Mouse (Mus musculus) spleen, adult 2 months (tissue): ENCODE measurements around the gene Diras1. TPM values are rescaled to one million over a fixed set of nuclear protein-coding genes. Genes with fewer than 3 reads are reported as not detected.
A peak's percentile ranks its signal among the peaks of the same experiment; 100 is the strongest.

Source experiments
- DNase-seq, 2 experiments: peaks; one replicate each; pipeline versions ENCODE4 v3.0.0 to v3.0.0-alpha.2; 2012 to 2021; ENCODE audit warnings: low spot score in 2 of 2, low read depth in 1 of 2
- H3K27ac ChIP-seq: fragments of 200-500 bp; 2 replicates; pipeline ENCODE4 v1.5.1; 2012; ENCODE audit warnings: low read length, inconsistent platforms; ENCODE audit not compliant: insufficient read depth
- H3K27me3 ChIP-seq: fragments of 200-500 bp; 2 replicates; pipeline ENCODE4 v1.6.1; 2012; ENCODE audit warnings: mild to moderate bottlenecking, moderate library complexity, low read length, inconsistent platforms; ENCODE audit not compliant: control insufficient read depth, insufficient read depth
- H3K36me3 ChIP-seq: fragments of 200-500 bp; 2 replicates; pipeline ENCODE4 v1.6.1; 2012; ENCODE audit warnings: mild to moderate bottlenecking, low read length, inconsistent platforms; ENCODE audit not compliant: control insufficient read depth, insufficient read depth
- H3K4me1 ChIP-seq: fragments of 200-500 bp; 2 replicates; pipeline ENCODE4 v1.6.1; 2011; ENCODE audit warnings: inconsistent platforms; ENCODE audit not compliant: control insufficient read depth, insufficient read depth, insufficient read length
- H3K4me3 ChIP-seq: fragments of 200-500 bp; 2 replicates; pipeline ENCODE4 v1.5.1; 2011; ENCODE audit warnings: mild to moderate bottlenecking, inconsistent platforms; ENCODE audit not compliant: insufficient read depth, insufficient read length; ENCODE audit errors: extremely low read depth
- CTCF ChIP-seq: fragments of 200-500 bp; IDR thresholded peaks from 2 replicates; pipeline ENCODE4 v1.5.1; 2011; ENCODE audit warnings: mild to moderate bottlenecking, inconsistent platforms; ENCODE audit not compliant: insufficient read depth, insufficient read length, insufficient replicate concordance; ENCODE audit errors: extremely low read depth
- POLR2A ChIP-seq: fragments of 200-500 bp; IDR thresholded peaks from 2 replicates; pipeline ENCODE4 v1.6.1; 2011; ENCODE audit warnings: low read depth, low read length, inconsistent platforms
- WGBS: fragments of 180-500 bp; shearing (Covaris S2); methylation state at CpG from one replicate; pipeline ENCODE4 v1.1.7; 2018; 5-methylcytosine and 5-hydroxymethylcytosine counted together
- polyA plus RNA-seq: library from polyadenylated mRNA; depleted of rRNA; stranded (reverse); fragments of >200 nt; gene quantifications from 2 replicates; pipeline ENCODE4 v1.2.3, GENCODE M21; 2012

Diras1 gene
- polyA plus RNA-seq, 1 experiment: 0.04 TPM

- 77% methylated on average over 6 of the region's 6 CpGs for WGBS
- Histone ChIP-seq H3K27ac (no peak overlapping the region), H3K4me3 (no peak overlapping the region), H3K4me1 (no peaks in the 10 kb centered on the region), H3K36me3 (no peaks in the 10 kb centered on the region), H3K27me3 (no peaks in the 10 kb centered on the region)
- DNase-seq: no peak
- TF ChIP-seq POLR2A: no peak
- no peak for TF ChIP-seq CTCF
Measured at GRCm38 (mm10) chr10:81010851-81011250, 14.6 kb downstream of the Diras1 start.

GRCm38 (mm10) chr10:81007240-81007639, 18.2 kb downstream of the Diras1 start:
- TF ChIP-seq POLR2A (no peak), CTCF (no peak)
- H3K27ac ChIP-seq: no peak overlapping the region
- H3K4me1 ChIP-seq: no peaks in the 10 kb centered on the region
- WGBS: 54% methylated on average over 7 of the region's 7 CpGs
- DNase-seq: no peak
- H3K36me3 ChIP-seq: no peaks in the 10 kb centered on the region
- H3K4me3 ChIP-seq: no peak overlapping the region
- H3K27me3 ChIP-seq: no peaks in the 10 kb centered on the region

- H3K36me3 ChIP-seq: no peaks in the 10 kb centered on the region
- whole genome bisulfite sequencing: 92% methylated on average over 7 of the region's 7 CpGs
Measured at GRCm38 (mm10) chr10:81006005-81006677, 19.3 kb downstream of the Diras1 start.

GRCm38 (mm10) chr10:81001161-81001560, 24.3 kb downstream of the Diras1 start:
- no peak for DNase-seq
- Histone ChIP-seq H3K4me3 (no peak overlapping the region), H3K27me3 (no peaks in the 10 kb centered on the region), H3K4me1 (peaks cover 3% of the 10 kb centered on the region; the same call in 1 of the 2 replicates), H3K36me3 (no peaks in the 10 kb centered on the region), H3K27ac (no peak overlapping the region)
- no peak for TF ChIP-seq CTCF
- no peak for TF ChIP-seq POLR2A
- WGBS: 78% methylated on average over 10 of the region's 10 CpGs

More at GRCm38 (mm10) chr10:81006005-81006677, 19.3 kb downstream of the Diras1 start:
- Histone ChIP-seq H3K4me1 (no peaks in the 10 kb centered on the region), H3K27ac (no peak overlapping the region), H3K27me3 (no peaks in the 10 kb centered on the region), H3K4me3 (no peak overlapping the region)
- DNase-seq: no peak
- TF ChIP-seq CTCF: no peak
- no peak for TF ChIP-seq POLR2A

- peaks cover 3% of the 10 kb centered on the region; the same call in 1 of the 2 replicates for H3K4me1 ChIP-seq
- no peak overlapping the region for H3K27ac ChIP-seq
- WGBS: 40% methylated on average over 28 of the region's 28 CpGs
- no peak overlapping the region for H3K4me3 ChIP-seq
- H3K27me3 ChIP-seq: no peaks in the 10 kb centered on the region
- H3K36me3 ChIP-seq: no peaks in the 10 kb centered on the region
- DNase-seq: no peak
- TF ChIP-seq CTCF (no peak), POLR2A (no peak)
Measured at GRCm38 (mm10) chr10:81000197-81001062, 25.0 kb downstream of the Diras1 start.

GRCm38 (mm10) chr10:80999362-81000196, 25.9 kb downstream of the Diras1 start:
- TF ChIP-seq POLR2A (no peak), CTCF (peak; percentile 84; the same call in 1 of the 2 replicates)
- 29% methylated on average over 37 of the region's 37 CpGs for WGBS
- Histone ChIP-seq H3K4me3 (no peak overlapping the region), H3K27me3 (no peaks in the 10 kb centered on the region), H3K4me1 (peaks cover 3% of the 10 kb centered on the region; the same call in 1 of the 2 replicates), H3K27ac (no peak overlapping the region), H3K36me3 (no peaks in the 10 kb centered on the region)
- DNase-seq: peak; percentile 71 to 78
